Mouse (Mus musculus) brain, adult 2 months (tissue): ENCODE results near the gene Trip10.
A peak's percentile ranks its signal among the peaks of the same experiment; 100 is the strongest.
"Not testable (repeated sequence)": the region's sequence is repeated elsewhere in the genome, so short reads cannot be mapped to it uniquely, and the experiment has no call there.

Source experiments
- DNase-seq: peaks from one replicate; pipeline ENCODE4 v3.0.0; 2011; ENCODE audit warnings: low read depth, low spot score

Trip10 gene

DNA sequence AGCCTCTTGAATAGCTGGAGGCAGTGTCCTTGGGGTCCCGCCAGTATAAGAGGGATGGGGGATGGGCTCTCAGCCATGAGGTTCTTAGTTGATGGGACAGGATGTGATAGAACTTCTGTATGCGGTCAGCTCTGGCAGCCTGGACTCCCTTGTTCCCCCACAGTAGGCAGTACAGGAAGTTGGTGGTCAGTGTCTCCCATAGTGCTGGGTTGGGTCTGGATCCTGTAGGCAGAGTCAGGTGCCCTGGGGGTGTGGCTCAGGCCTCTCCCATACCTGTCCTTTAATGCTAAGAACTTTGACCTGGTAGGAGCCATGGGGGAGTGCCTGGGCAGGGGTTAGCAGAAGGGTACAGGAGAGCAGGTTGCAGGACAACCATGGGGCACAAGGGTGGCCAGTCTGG is 14.9 kb downstream of the Trip10 start:
- no peak for DNase-seq

DNA sequence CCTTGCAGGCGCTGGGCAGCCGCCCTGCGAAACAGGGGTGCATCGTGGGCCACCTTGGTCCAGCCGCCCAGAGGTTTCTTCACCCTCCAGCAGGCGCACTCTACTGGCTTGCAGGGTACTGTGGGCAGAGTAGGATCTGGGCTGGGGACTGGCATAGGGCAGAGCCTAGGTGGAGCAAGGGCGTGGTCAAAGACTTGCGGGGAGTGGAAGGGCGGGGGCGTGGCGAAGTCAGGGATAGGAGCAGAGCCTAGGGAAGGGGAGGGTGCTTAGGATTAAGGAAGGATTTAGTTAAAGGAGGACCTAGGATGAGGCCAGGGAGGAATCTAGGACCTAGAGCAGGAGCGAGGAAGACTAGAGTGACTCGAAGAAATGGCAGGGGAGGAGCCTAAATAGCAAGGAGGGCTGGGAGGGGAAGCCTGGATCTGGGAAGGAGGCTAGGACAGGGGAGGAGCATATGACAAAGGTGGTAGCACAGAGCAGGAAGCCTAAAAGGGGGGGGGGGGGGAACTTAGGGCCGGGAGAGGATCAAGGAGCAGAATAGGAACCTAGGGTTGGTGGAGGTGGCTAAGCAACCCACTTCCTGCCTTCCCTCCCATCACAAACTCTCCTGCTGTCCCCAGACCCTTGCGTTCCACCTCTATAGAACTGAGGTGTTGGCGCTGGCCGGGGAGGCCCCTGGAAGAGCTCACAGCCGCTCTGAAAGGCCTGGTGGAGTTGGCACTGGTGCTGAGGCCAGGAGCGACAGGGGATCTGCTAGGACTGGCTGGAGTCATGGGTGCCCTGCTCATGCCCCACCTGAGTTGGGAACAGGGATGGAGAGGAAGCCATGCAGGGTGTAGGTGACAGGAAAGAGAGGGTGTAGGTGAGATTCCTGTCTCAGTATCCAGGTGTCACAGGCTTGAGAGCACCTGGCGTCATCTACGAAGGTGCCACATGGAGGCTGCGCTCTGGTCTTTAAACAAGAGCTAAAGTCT is 16.0 kb downstream of the Trip10 start:
- DNase-seq: peak; percentile 35

- no peak for DNase-seq
Observed at GRCm38 (mm10) chr17:57267556-57268126, 18.4 kb downstream of the Trip10 start.

DNA sequence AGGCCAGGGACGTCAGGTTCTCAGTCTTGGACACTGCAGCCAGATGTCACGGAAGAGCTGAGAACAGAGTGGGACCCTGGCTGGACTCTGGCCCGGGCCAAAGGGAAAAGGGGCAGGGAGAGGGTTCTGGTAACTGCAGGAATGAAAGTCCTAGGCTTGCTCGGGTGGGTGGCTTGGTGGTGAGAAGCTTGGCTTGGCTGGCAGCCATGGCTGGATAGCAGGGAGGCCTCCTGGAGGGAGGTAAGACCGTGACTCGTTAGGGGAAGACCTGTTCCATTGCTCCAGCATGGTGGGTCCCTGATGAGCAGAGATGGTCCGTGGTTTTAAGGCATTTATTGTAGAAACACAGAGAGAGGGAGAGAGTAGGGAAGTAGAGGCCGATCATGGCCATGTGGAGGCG is 22.0 kb downstream of the Trip10 start:
- no peak for DNase-seq

- no peak for DNase-seq
Observed at GRCm38 (mm10) chr17:57273846-57274245, 24.6 kb downstream of the Trip10 start.

DNA sequence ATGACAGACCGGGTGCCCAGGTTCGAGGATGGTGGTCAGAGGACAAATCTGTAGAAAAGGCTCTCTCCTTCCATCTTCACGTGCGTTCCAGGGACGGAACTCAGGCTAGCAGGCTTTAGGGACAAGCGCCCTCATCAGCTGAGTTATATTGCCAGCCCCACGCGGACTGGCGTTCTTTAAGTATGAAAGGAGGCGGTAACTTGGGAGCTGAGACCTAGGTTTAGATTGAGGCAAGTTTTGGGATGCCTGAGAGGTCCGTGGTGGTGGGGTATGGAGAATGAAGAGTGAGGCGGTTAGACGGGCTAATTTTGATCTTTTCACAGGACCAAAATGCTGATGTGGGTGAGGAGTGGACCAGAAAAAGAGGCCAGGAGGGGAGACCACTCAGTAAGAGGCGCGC is 25.4 kb downstream of the Trip10 start:
- peak; percentile 44 for DNase-seq

DNA sequence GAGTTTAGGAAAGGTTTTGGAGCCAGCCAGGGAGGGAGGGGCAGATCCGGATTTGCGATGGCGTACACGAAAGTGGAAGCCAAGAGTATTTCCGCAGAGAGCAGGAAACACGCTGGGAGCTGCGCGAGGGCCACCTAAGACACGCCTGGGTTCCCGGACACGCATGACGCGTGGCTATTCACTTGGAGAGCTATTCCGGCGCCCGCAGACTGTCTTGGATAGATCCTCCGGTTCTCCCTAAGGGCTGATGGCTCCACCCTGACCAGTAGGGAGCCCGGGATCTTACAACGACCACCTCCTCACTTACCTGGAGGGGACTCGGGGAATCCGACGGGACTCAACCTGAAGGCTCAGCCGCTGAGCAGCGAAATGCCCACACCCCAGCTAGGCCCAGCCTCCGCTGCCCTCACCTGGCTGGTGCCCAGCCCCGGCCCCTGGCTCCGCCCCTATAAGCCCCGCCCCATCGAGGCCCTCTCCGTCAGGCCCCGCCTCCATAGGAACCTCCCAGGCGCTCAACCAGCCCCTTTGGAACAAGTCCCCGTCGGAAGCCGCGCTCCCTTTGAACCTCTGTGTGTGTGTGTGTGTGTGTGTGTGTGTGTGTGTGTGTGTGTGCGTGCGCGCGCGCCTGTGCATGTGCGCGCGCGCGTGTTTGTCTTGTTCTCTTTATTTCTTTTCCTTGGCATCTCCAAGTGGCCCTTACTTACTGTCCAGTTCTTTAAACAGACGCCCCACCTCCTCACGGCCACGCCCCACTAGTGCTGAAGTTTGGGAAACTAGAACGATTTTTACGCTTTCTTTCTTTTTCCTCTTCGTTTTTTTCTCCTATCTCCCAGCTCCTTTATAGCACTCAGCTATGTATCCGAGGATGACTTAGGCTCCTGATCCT is 26.1 kb downstream of the Trip10 start:
- DNase-seq: peak; percentile 87

- DNase-seq: peak; percentile 17
Observed at GRCm38 (mm10) chr17:57275997-57276351, 26.7 kb downstream of the Trip10 start.

- peak; percentile 95 for DNase-seq
Observed at GRCm38 (mm10) chr17:57276634-57277121, 27.4 kb downstream of the Trip10 start.

- not testable (repeated sequence) for DNase-seq
Observed at GRCm38 (mm10) chr17:57277598-57278261, 28.5 kb downstream of the Trip10 start.

- no peak for DNase-seq
Observed at GRCm38 (mm10) chr17:57278537-57278936, 29.3 kb downstream of the Trip10 start.

DNA sequence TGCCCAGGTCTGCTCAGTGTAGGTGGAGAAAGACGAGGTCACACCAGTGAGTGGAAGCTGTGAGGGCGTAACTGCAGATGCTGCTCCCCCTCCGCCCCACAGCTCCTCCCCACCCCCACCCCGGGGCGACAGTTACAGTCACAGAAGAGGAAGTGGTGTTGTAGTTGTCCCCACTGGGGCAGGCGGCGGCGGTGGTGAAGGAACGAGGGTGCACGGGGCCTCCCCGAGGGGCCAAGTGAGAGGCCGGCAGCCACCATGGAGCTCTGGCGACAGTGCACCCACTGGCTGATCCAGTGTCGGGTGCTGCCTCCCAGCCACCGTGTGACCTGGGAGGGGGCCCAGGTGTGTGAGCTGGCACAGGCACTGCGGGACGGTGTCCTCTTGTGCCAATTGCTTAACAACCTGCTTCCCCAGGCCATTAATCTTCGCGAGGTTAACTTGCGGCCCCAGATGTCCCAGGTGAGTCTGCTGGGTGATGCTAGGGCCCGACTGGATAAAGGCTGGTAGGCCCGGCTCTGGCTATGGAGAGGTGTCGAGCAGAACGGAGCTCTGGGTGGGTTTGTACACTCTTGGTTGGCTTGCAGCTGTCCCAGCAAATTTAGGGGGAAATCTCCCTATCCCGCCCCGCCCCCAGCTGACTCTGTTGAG is 29.8 kb downstream of the Trip10 start, which contains the start of gene Vav1:
Gene Vav1, plus strand, starts transcription at position 158 of the 648 bp plus-strand sequence.
- peak; percentile 5 for DNase-seq

- DNase-seq: no peak
Observed at GRCm38 (mm10) chr17:57279591-57280224, 30.5 kb downstream of the Trip10 start.

GRCm38 (mm10) chr17:57280411-57280810 is 31.2 kb downstream of the Trip10 start:
- peak; percentile 24 for DNase-seq

- no peak for DNase-seq
Observed at GRCm38 (mm10) chr17:57283906-57284305, 34.7 kb downstream of the Trip10 start.

GRCm38 (mm10) chr17:57285077-57285476 is 35.8 kb downstream of the Trip10 start:
- no peak for DNase-seq

GRCm38 (mm10) chr17:57286718-57287355 is 37.6 kb downstream of the Trip10 start:
- DNase-seq: no peak

- no peak for DNase-seq
Observed at GRCm38 (mm10) chr17:57289252-57289651, 40.0 kb downstream of the Trip10 start.

GRCm38 (mm10) chr17:57290001-57290670 is 40.9 kb downstream of the Trip10 start:
- peak; percentile 45 for DNase-seq
